Mouse (Mus musculus) midbrain, embryonic 13.5 days (tissue): ENCODE results near the gene Vmn1r173. TPM values are rescaled to one million over a fixed set of nuclear protein-coding genes. Genes with fewer than 3 reads are reported as not detected.
"Not testable (repeated sequence)": the region's sequence is repeated elsewhere in the genome, so short reads cannot be mapped to it uniquely, and the experiment has no call there.

ENCODE experiments used
- ATAC-seq: fragments of 200-750 bp; cut with Nextera tagmentation; 2 replicates; pipeline ENCODE4 v1.8.0; 2017; ENCODE audit warnings: mild to moderate bottlenecking, moderate TSS enrichment, moderate library complexity
- H3K27ac ChIP-seq: fragments of 300-500 bp; sonication (generic); 2 replicates; pipeline ENCODE4 v1.5.1; 2015; ENCODE audit warnings: inconsistent platforms, mild to moderate bottlenecking, moderate library complexity
- H3K27me3 ChIP-seq: fragments of 300-500 bp; sonication (generic); 2 replicates; pipeline ENCODE4 v1.6.1; 2015; ENCODE audit warnings: mild to moderate bottlenecking, inconsistent platforms
- H3K36me3 ChIP-seq: fragments of 300-500 bp; sonication (generic); 2 replicates; pipeline ENCODE4 v1.6.1; 2015; ENCODE audit warnings: mild to moderate bottlenecking, inconsistent platforms
- H3K4me1 ChIP-seq: fragments of 300-500 bp; sonication (generic); replicated peaks from 2 replicates; pipeline ENCODE4 v1.6.1; 2015; ENCODE audit warnings: inconsistent platforms
- H3K4me2 ChIP-seq: fragments of 300-500 bp; sonication (generic); replicated peaks from 2 replicates; pipeline ENCODE4 v1.6.1; 2015; ENCODE audit warnings: moderate library complexity, mild to moderate bottlenecking, inconsistent platforms
- H3K4me3 ChIP-seq: fragments of 300-500 bp; sonication (generic); replicated peaks from 2 replicates; pipeline ENCODE4 v1.5.1; 2015; ENCODE audit warnings: mild to moderate bottlenecking, inconsistent platforms
- H3K9ac ChIP-seq: fragments of 300-500 bp; sonication (generic); replicated peaks from 2 replicates; pipeline ENCODE4 v1.6.1; 2015; ENCODE audit warnings: mild to moderate bottlenecking, inconsistent platforms
- H3K9me3 ChIP-seq: fragments of 300-500 bp; sonication (generic); 2 replicates; pipeline ENCODE4 v1.6.1; 2016; ENCODE audit warnings: mild to moderate bottlenecking, inconsistent platforms
- WGBS: fragments of 180-500 bp; shearing (Covaris S2); methylation state at CpG from one replicate; pipeline ENCODE4 v1.1.7; 2015; 5-methylcytosine and 5-hydroxymethylcytosine counted together
- polyA plus RNA-seq: library from polyadenylated mRNA; unstranded; fragments of >200 nt; fragmentation: Nextera tagmentation; extraction: Ambion mirVana; gene quantifications from 2 replicates; pipeline ENCODE4 v1.2.1, GENCODE M21; 2015

Vmn1r173 gene
- polyA plus RNA-seq: not detected in 2 replicates

- not testable (repeated sequence) for ATAC-seq, H3K9ac ChIP-seq, H3K27ac ChIP-seq, H3K9me3 ChIP-seq, H3K4me2 ChIP-seq, H3K36me3 ChIP-seq, H3K4me3 ChIP-seq, H3K4me1 ChIP-seq, H3K27me3 ChIP-seq
- WGBS: 38% methylated on average over 1 of the region's 1 CpGs
Measured at GRCm38 (mm10) chr7:23700403-23700802, at the start of gene Vmn1r173. Gene Vmn1r173, plus strand, starts transcription at chr7:23700703.

DNA sequence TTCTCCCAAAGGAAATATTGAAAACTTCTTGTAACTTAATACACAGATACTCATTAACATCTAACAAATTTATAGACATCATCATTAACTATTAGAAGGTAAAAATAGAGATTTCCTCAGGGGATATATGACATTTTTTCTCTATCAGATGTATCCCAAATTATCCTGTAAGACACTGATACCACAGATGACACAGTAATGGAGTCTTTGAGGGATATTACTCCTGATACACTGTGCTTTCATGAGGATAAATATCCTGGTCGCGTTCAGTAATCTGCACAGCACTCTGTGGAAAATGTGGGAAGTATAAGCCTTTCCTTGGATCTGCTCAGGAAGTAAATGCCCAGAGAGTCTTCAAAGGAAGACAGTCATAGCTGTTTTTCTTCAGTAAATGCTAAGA lies 42.5 kb upstream of the Vmn1r173 start, which contains the start of gene Vmn1r172:
TSS of gene Vmn1r172 (plus strand) at position 301 of the 400 bp plus-strand sequence.
- ATAC-seq: no peak
- 70% methylated on average over 2 of the region's 2 CpGs for WGBS
- Histone ChIP-seq H3K9me3 (0 out of 2 replicates have a peak, but pooled peaks cover under 1% of the 10 kb centered on the region), H3K4me2 (no peak within 1 kb of the TSS), H3K9ac (no peak within 1 kb of the TSS), H3K4me3 (no peak within 1 kb of the TSS), H3K27ac (no peak within 1 kb of the TSS), H3K36me3 (no peaks in the 10 kb centered on the region), H3K27me3 (no peaks in the 10 kb centered on the region), H3K4me1 (no peaks in the 10 kb centered on the region)

GRCm38 (mm10) chr7:23751970-23752369 lies 51.5 kb downstream of the Vmn1r173 start, which contains the start of gene Vmn1r174:
Gene Vmn1r174, plus strand, starts transcription at chr7:23752270.
- H3K4me3 ChIP-seq, H3K27ac ChIP-seq, H3K27me3 ChIP-seq, ATAC-seq, H3K4me1 ChIP-seq, H3K4me2 ChIP-seq, H3K9ac ChIP-seq, H3K36me3 ChIP-seq, H3K9me3 ChIP-seq: not testable (repeated sequence)
- 49% methylated on average over 1 of the region's 1 CpGs for whole genome bisulfite sequencing

Other genes with a start within 250 kb of the Vmn1r173 start
- not detected in 2 replicates for gene Vmn1r167, start 193.5 kb upstream of the Vmn1r173 start, polyA plus RNA-seq
- not detected in 2 replicates for gene Vmn1r168, start 161.0 kb upstream of the Vmn1r173 start, polyA plus RNA-seq
- gene Vmn1r169, start 125.2 kb upstream of the Vmn1r173 start, polyA plus RNA-seq: not detected in 2 replicates
- not detected in 2 replicates for gene Vmn1r170, start 94.5 kb upstream of the Vmn1r173 start, polyA plus RNA-seq
- gene Vmn1r171, start 70.0 kb upstream of the Vmn1r173 start, polyA plus RNA-seq: not detected in 2 replicates
- gene Vmn1r172, start 42.4 kb upstream of the Vmn1r173 start, polyA plus RNA-seq: not detected in 2 replicates
- gene Vmn1r174, start 51.6 kb downstream of the Vmn1r173 start, polyA plus RNA-seq: not detected in 2 replicates
- gene Vmn1r175, start 109.9 kb downstream of the Vmn1r173 start, polyA plus RNA-seq: not detected in 2 replicates
- not detected in 2 replicates for gene Vmn1r176, start 136.7 kb downstream of the Vmn1r173 start, polyA plus RNA-seq
- gene Vmn1r177, start 165.7 kb downstream of the Vmn1r173 start, polyA plus RNA-seq: not detected in 2 replicates
- gene Vmn1r178, start 191.3 kb downstream of the Vmn1r173 start, polyA plus RNA-seq: not detected in 2 replicates
- not detected in 2 replicates for gene Vmn1r179, start 226.3 kb downstream of the Vmn1r173 start, polyA plus RNA-seq
- not detected in 2 replicates for gene Vmn1r180, start 249.9 kb downstream of the Vmn1r173 start, polyA plus RNA-seq